Mouse (Mus musculus) olfactory bulb, adult 2 months (tissue): ENCODE data around the gene Phlda2.

ENCODE experiments used
- CTCF ChIP-seq: fragments of 200-500 bp; IDR thresholded peaks from 2 replicates; pipeline ENCODE4 v1.5.1; 2012; ENCODE audit warnings: low read depth, mild to moderate bottlenecking, low read length, moderate library complexity; ENCODE audit not compliant: insufficient read depth
- POLR2A ChIP-seq: fragments of 200-500 bp; IDR thresholded peaks from 2 replicates; pipeline ENCODE4 v1.6.1; 2012; ENCODE audit warnings: mild to moderate bottlenecking, low read depth, low read length, moderate library complexity; ENCODE audit not compliant: insufficient read depth

GRCm38 (mm10) chr7:143495104-143495961, 7.6 kb downstream of the Phlda2 start:
- TF ChIP-seq CTCF (no peak), POLR2A (no peak)
